Mouse (Mus musculus) erythroblast, embryonic 14.5 days (primary cell): Measurements from ENCODE around the gene Tmem131.

ENCODE experiments used
- GATA1 ChIP-seq: IDR thresholded peaks from 2 replicates; pipeline ENCODE4 v1.6.1; 2012; ENCODE audit warnings: low read length, inconsistent platforms, mixed read lengths
- TAL1 ChIP-seq: IDR thresholded peaks from 3 replicates; pipeline ENCODE4 v1.6.1; 2012; ENCODE audit warnings: low read length, inconsistent platforms, mixed read lengths

DNA sequence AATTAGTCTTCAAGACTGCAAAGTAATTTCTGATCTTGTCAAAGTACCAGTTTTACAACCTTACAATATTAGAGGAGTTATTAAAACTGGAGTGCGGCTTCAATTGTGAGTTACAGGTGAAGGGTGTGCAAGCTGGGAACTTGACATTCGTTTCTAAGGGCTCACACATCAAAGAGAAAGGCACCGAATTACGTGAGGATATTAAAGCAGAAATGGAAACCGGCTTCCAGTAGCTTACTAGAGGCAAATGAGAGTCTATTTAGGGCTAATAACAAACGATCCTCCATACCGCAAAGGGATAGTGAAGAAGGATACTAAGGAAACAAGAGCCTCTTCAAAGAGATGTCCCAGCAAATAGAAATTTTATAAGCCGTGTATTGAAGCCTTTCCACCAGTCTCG lies 5.1 kb downstream of the Tmem131 start:
- TF ChIP-seq TAL1 (no peak), GATA1 (no peak)
